Mouse (Mus musculus) lung, adult 2 months (tissue): ENCODE measurements around the gene Dpyd. TPM values are rescaled to one million over a fixed set of nuclear protein-coding genes. Genes with fewer than 3 reads are reported as not detected.

ENCODE experiments used
- DNase-seq: peaks from one replicate; pipeline ENCODE4 v3.0.0; 2022
- H3K4me1 ChIP-seq: fragments of 200-500 bp; 2 replicates; pipeline ENCODE4 v1.6.1; 2011; ENCODE audit warnings: low read length; ENCODE audit not compliant: control insufficient read depth, insufficient read depth
- H3K4me3 ChIP-seq: fragments of 200-500 bp; replicated peaks from 2 replicates; pipeline ENCODE3; 2011; ENCODE audit warnings: low read depth, mild to moderate bottlenecking, control low read depth, low read length; ENCODE audit errors: extremely low read depth
- CTCF ChIP-seq: fragments of 200-500 bp; IDR thresholded peaks from 2 replicates; pipeline ENCODE4 v1.5.1; 2011; ENCODE audit warnings: mild to moderate bottlenecking, low read length, control low read depth; ENCODE audit not compliant: insufficient read depth
- POLR2A ChIP-seq: fragments of 200-500 bp; IDR thresholded peaks from 2 replicates; pipeline ENCODE4 v1.6.1; 2011; ENCODE audit warnings: low read depth, mild to moderate bottlenecking, control low read depth, low read length, borderline replicate concordance; ENCODE audit errors: extremely low read depth
- WGBS: fragments of 180-500 bp; shearing (Covaris S2); methylation state at CpG from one replicate; pipeline ENCODE4 v1.1.7; 2018; 5-methylcytosine and 5-hydroxymethylcytosine counted together
- polyA plus RNA-seq: library from polyadenylated mRNA; depleted of rRNA; stranded (reverse); fragments of >200 nt; gene quantifications from 2 replicates; pipeline ENCODE4 v1.2.3, GENCODE M21; 2012; rRNA removed

The Dpyd gene
- polyA plus RNA-seq = 0.96 and 1.4 TPM in 2 replicates

GRCm38 (mm10) chr3:118561554-118562310 lies at the start of gene Dpyd:
Dpyd (plus strand) TSS chr3:118562129.
- DNase-seq = peak; percentile 76
- 6% methylated on average over 19 of the region's 19 CpGs for WGBS
- Histone ChIP-seq H3K4me3 (peak within 1 kb of the TSS; percentile 45), H3K4me1 (no peaks in the 10 kb centered on the region)
- no peak for TF ChIP-seq POLR2A
- TF ChIP-seq CTCF = no peak

GRCm38 (mm10) chr3:118537676-118538075 lies 24.3 kb upstream of the Dpyd start:
- WGBS = 27% methylated on average over 2 of the region's 2 CpGs
- TF ChIP-seq POLR2A (no peak), CTCF (no peak)
- no peak overlapping the region for H3K4me3 ChIP-seq
- no peak for DNase-seq
- H3K4me1 ChIP-seq = no peaks in the 10 kb centered on the region

- 51% methylated on average over 6 of the region's 6 CpGs for WGBS
- TF ChIP-seq POLR2A (no peak), CTCF (no peak)
- no peak overlapping the region for H3K4me3 ChIP-seq
- no peaks in the 10 kb centered on the region for H3K4me1 ChIP-seq
- DNase-seq = no peak
These were observed 20.2 kb upstream of the Dpyd start for GRCm38 (mm10) chr3:118541766-118542165.

GRCm38 (mm10) chr3:118547551-118548210 lies 14.2 kb upstream of the Dpyd start:
- no peak for TF ChIP-seq CTCF
- no peak for TF ChIP-seq POLR2A
- H3K4me3 ChIP-seq = no peak overlapping the region
- H3K4me1 ChIP-seq = no peaks in the 10 kb centered on the region
- WGBS = 41% methylated on average over 4 of the region's 4 CpGs
- no peak for DNase-seq

- no peak for DNase-seq
- no peaks in the 10 kb centered on the region for H3K4me1 ChIP-seq
- no peak overlapping the region for H3K4me3 ChIP-seq
- no peak for TF ChIP-seq POLR2A
- 48% methylated on average over 1 of the region's 1 CpGs for WGBS
These were observed 4.3 kb upstream of the Dpyd start for GRCm38 (mm10) chr3:118557605-118558004.

GRCm38 (mm10) chr3:118559936-118560335 lies 2.0 kb upstream of the Dpyd start:
- no peak overlapping the region for H3K4me3 ChIP-seq
- no peaks in the 10 kb centered on the region for H3K4me1 ChIP-seq
- DNase-seq = no peak
- WGBS = 82% methylated on average over 2 of the region's 2 CpGs
- TF ChIP-seq CTCF (no peak), POLR2A (no peak)

GRCm38 (mm10) chr3:118562311-118562671 lies 362 bp downstream of the Dpyd start:
- under 1% methylated on average over 18 of the region's 18 CpGs for WGBS

GRCm38 (mm10) chr3:118566779-118567178 lies 4.8 kb downstream of the Dpyd start:
- 67% methylated on average over 5 of the region's 5 CpGs for WGBS
- Histone ChIP-seq H3K4me3 (no peak overlapping the region), H3K4me1 (no peaks in the 10 kb centered on the region)
- no peak for TF ChIP-seq CTCF
- TF ChIP-seq POLR2A = no peak
- no peak for DNase-seq

More at GRCm38 (mm10) chr3:118562311-118562671, 362 bp downstream of the Dpyd start:
- Histone ChIP-seq H3K4me3 (peak overlapping the region; percentile 45), H3K4me1 (no peaks in the 10 kb centered on the region)
- no peak for DNase-seq
- no peak for TF ChIP-seq POLR2A
- no peak for TF ChIP-seq CTCF

- Histone ChIP-seq H3K4me1 (no peaks in the 10 kb centered on the region), H3K4me3 (no peak overlapping the region)
- WGBS = 80% methylated on average over 7 of the region's 7 CpGs
- DNase-seq = no peak
- TF ChIP-seq POLR2A (no peak), CTCF (no peak)
These were observed 8.3 kb downstream of the Dpyd start for GRCm38 (mm10) chr3:118570197-118570596.

- TF ChIP-seq CTCF (no peak), POLR2A (no peak)
- DNase-seq = no peak
- Histone ChIP-seq H3K4me3 (no peak overlapping the region), H3K4me1 (no peaks in the 10 kb centered on the region)
- WGBS = 90% methylated on average over 1 of the region's 1 CpGs
These were observed 28.6 kb downstream of the Dpyd start for GRCm38 (mm10) chr3:118590559-118590958.

GRCm38 (mm10) chr3:118594864-118595263 lies 32.9 kb downstream of the Dpyd start:
- 57% methylated on average over 4 of the region's 4 CpGs for WGBS
- H3K4me3 ChIP-seq = no peak overlapping the region
- DNase-seq = no peak
- TF ChIP-seq POLR2A (no peak), CTCF (no peak)
- H3K4me1 ChIP-seq = no peaks in the 10 kb centered on the region
